Mouse (Mus musculus) ES-E14 (cell line): ENCODE data around the gene Tef. TPM values are rescaled to one million over a fixed set of nuclear protein-coding genes. Genes with fewer than 3 reads are reported as not detected.

Experiments
- DNase-seq: peaks from one replicate; pipeline ENCODE4 v3.0.0-alpha.2; 2013; ENCODE audit warnings: low read depth, low spot score
- H3K27ac ChIP-seq: 2 replicates; pipeline ENCODE4 v1.5.1; 2012; ENCODE audit warnings: low read depth, mild to moderate bottlenecking, low read length, moderate library complexity, mixed read lengths; ENCODE audit not compliant: poor library complexity, insufficient read depth, severe bottlenecking
- H3K36me3 ChIP-seq: 2 replicates; pipeline ENCODE4 v1.6.1; 2012; ENCODE audit warnings: mild to moderate bottlenecking, low read length, moderate library complexity, mixed read lengths; ENCODE audit not compliant: control insufficient read depth, poor library complexity, insufficient read depth, severe bottlenecking
- H3K4me1 ChIP-seq, 2 experiments: fragments of 150-350 bp in 1 of 2; sonication (generic) in 1 of 2; 2 replicates each; pipeline ENCODE4 v1.6.1; 2012; ENCODE audit warnings: low read length in 2 of 2, mild to moderate bottlenecking in 1 of 2, mixed read lengths in 1 of 2; ENCODE audit not compliant: control insufficient read depth in 2 of 2, insufficient read depth in 2 of 2, poor library complexity in 1 of 2
- H3K4me3 ChIP-seq, 2 experiments: fragments of 150-350 bp in 1 of 2; sonication (generic) in 1 of 2; 2 replicates each; pipeline ENCODE4 v1.5.1; 2012; ENCODE audit warnings: low read length in 2 of 2, low read depth in 1 of 2, mild to moderate bottlenecking in 1 of 2, mixed read lengths in 1 of 2; ENCODE audit not compliant: insufficient read depth in 1 of 2, poor library complexity in 1 of 2, severe bottlenecking in 1 of 2
- H3K9ac ChIP-seq: 2 replicates; pipeline ENCODE4 v1.6.1; 2012; ENCODE audit warnings: low read depth, mild to moderate bottlenecking, low read length, mixed read lengths; ENCODE audit not compliant: poor library complexity, insufficient read depth, severe bottlenecking
- H3K9me3 ChIP-seq: fragments of 150-350 bp; sonication (generic); 2 replicates; pipeline ENCODE4 v1.6.1; 2012; ENCODE audit warnings: low read depth, mild to moderate bottlenecking, low read length; ENCODE audit not compliant: control insufficient read depth, insufficient read depth
- CHD2 ChIP-seq: IDR thresholded peaks from 2 replicates; pipeline ENCODE4 v1.6.1; 2014; ENCODE audit warnings: mild to moderate bottlenecking, low read depth, low read length, inconsistent platforms
- HCFC1 ChIP-seq: IDR thresholded peaks from 2 replicates; pipeline ENCODE4 v1.6.1; 2012; ENCODE audit warnings: low read length, inconsistent platforms, borderline replicate concordance; ENCODE audit not compliant: insufficient read depth
- MAFK ChIP-seq: IDR thresholded peaks from 2 replicates; pipeline ENCODE4 v1.6.1; 2014; ENCODE audit warnings: mild to moderate bottlenecking, low read depth, low read length, inconsistent platforms; ENCODE audit not compliant: insufficient read depth
- ZC3H11A ChIP-seq: IDR thresholded peaks from 2 replicates; pipeline ENCODE4 v1.6.1; 2012; ENCODE audit warnings: low read depth, mild to moderate bottlenecking, inconsistent platforms, low read length, borderline replicate concordance
- ZNF384 ChIP-seq: IDR thresholded peaks from 2 replicates; pipeline ENCODE4 v1.6.1; 2012; ENCODE audit warnings: low read depth, low read length, inconsistent platforms
- in situ Hi-C, 2 experiments: fragments of 600-800 bp; cut with MboI; formaldehyde crosslinking; loops; one replicate each; pipeline ENCODE4 v1.15.1; 2025; ENCODE audit warnings: low sequenced_read_pairs in 2 of 2, inconsistent platforms in 1 of 2; ENCODE audit not compliant: unreplicated experiment in 2 of 2
- total RNA-seq: library from RNA; depleted of rRNA; stranded (reverse); fragments of 300-350 nt; gene quantifications from 2 replicates; pipeline ENCODE4 v1.2.3, GENCODE M21; 2012

The Tef gene
- total RNA-seq, 1 experiment = 20.9 TPM

- H3K4me1 ChIP-seq = peaks cover 0 to 14% of the 10 kb centered on the region in 2 experiments; a peak in 3 of 4 replicates
- DNase-seq = no peak
- in situ Hi-C loops = no loop called here
- H3K9ac ChIP-seq = no peak overlapping the region
- no peak overlapping the region for H3K27ac ChIP-seq
- no peak for TF ChIP-seq ZC3H11A
- no peak for TF ChIP-seq CHD2
- TF ChIP-seq ZNF384 = no peak
- TF ChIP-seq MAFK = no peak
- no peak for TF ChIP-seq HCFC1
- no peaks in the 10 kb centered on the region for H3K9me3 ChIP-seq
- H3K36me3 ChIP-seq = peaks cover 9% of the 10 kb centered on the region; the same call in 1 of the 2 replicates
- H3K4me3 ChIP-seq = no peak overlapping the region
These were observed 43.5 kb downstream of the Tef start for GRCm38 (mm10) chr15:81845724-81846123.

DNA sequence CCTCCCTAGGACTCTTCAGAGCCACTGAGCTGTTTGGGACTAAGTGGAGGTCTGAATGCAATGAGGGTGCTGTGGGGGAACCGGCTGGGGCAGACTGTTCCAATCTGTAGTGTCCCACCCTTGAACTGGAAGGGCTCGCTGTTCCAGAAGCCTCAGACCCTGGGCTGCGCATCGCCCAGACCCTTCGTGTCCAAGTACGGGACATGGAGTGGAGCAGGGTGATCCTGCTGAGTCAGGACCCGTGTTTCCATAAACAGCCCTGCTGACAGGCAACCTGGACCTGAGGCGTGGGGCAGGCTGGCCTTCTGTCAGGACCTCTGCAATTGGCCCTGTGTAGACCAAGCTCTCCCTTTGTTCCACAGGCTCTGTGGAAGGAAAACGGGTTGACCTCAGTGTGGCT lies 44.5 kb downstream of the Tef start:
- in situ Hi-C loops = no loop called here
- Histone ChIP-seq H3K4me1 (peaks cover 0 to 20% of the 10 kb centered on the region in 2 experiments; a peak in 3 of 4 replicates), H3K27ac (no peak overlapping the region), H3K4me3 (no peak overlapping the region), H3K9me3 (no peaks in the 10 kb centered on the region), H3K36me3 (peaks cover 11% of the 10 kb centered on the region; the same call in 1 of the 2 replicates), H3K9ac (no peak overlapping the region)
- no peak for TF ChIP-seq CHD2
- 0 out of 2 replicates have a peak, but pooled peaks have one; percentile 35 for TF ChIP-seq MAFK
- no peak for DNase-seq

- Histone ChIP-seq H3K9ac (no peak overlapping the region), H3K27ac (no peak overlapping the region), H3K9me3 (no peaks in the 10 kb centered on the region), H3K4me3 (no peak overlapping the region), H3K4me1 (peaks cover 0 to 20% of the 10 kb centered on the region in 2 experiments; a peak in 3 of 4 replicates), H3K36me3 (peaks cover 11% of the 10 kb centered on the region; the same call in 1 of the 2 replicates)
- no peak for DNase-seq
- in situ Hi-C loops = no loop called here
- TF ChIP-seq HCFC1 = no peak
- TF ChIP-seq ZC3H11A = no peak
- TF ChIP-seq MAFK = no peak
- TF ChIP-seq CHD2 = no peak
- no peak for TF ChIP-seq ZNF384
These were observed 44.9 kb downstream of the Tef start for GRCm38 (mm10) chr15:81847161-81847560.

DNA sequence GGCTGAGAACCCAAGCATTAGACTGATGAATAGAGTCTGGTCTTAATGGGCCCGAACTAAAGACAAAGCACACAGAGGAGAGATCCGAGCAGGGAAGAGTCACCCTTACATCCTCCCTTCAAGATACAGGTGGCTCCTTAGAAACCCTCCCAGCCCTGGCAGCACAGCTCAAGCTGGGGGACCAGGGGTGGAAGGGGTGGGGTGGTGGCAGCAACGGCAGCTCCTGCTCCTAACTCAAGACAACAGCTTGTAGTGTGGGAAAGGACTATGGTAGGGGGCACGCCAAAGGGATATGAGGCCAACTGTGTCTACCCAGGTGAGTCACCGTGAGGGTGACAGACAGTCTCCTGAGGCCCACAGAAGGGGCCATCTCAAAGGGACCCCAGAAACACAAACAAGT lies 45.6 kb downstream of the Tef start:
- Histone ChIP-seq H3K4me1 (peaks cover 0 to 20% of the 10 kb centered on the region in 2 experiments; a peak in 3 of 4 replicates), H3K4me3 (no peak overlapping the region), H3K36me3 (peaks cover 11% of the 10 kb centered on the region; the same call in 1 of the 2 replicates), H3K9ac (no peak overlapping the region), H3K27ac (no peak overlapping the region), H3K9me3 (no peaks in the 10 kb centered on the region)
- TF ChIP-seq MAFK (no peak), ZC3H11A (no peak), ZNF384 (no peak), CHD2 (no peak), HCFC1 (no peak)
- no peak for DNase-seq
- in situ Hi-C loops = no loop called here

- Histone ChIP-seq H3K27ac (no peak overlapping the region), H3K36me3 (peaks cover 11% of the 10 kb centered on the region; the same call in 1 of the 2 replicates), H3K9ac (no peak overlapping the region), H3K4me1 (peaks cover 0 to 20% of the 10 kb centered on the region in 2 experiments; a peak in 3 of 4 replicates), H3K4me3 (no peak overlapping the region), H3K9me3 (no peaks in the 10 kb centered on the region)
- TF ChIP-seq MAFK (no peak), ZNF384 (0 out of 2 replicates have a peak, but pooled peaks have one; percentile 14)
- no peak for DNase-seq
- in situ Hi-C loops = no loop called here
These were observed 46.1 kb downstream of the Tef start for GRCm38 (mm10) chr15:81848301-81848700.
